Mouse (Mus musculus): ENCODE data around the gene Arhgef12.

DNA sequence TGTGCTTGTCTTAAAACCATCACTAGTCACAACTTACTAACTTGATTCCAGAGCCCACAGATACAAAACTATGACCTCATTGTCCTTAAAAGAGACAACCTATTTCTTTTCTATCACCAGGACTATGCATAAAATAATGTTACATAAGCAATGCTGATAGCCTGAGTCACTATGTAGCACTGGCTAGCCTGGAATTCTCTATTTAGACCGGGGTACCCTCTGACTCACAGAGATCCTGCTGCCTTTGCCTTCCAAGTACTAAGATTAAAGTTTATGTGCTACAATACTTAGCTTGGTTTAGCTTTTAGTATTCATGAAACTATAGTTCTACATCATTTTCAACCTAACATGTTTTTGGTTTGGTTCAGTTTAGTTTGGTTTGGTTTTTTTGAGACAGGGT, 92.2 kb downstream of the Arhgef12 start:
- TF ChIP-seq CTCF (IDR thresholded peaks at IDR 0.05; ENCODE audit: control insufficient read depth, insufficient read depth, insufficient replicate concordance, low read depth, low read length) (no peak), POLR2A (IDR thresholded peaks at IDR 0.05; ENCODE audit: control insufficient read depth, low read depth, low read length) (no peak)
